ENCODE assay signal across 8 mouse cellular contexts in the genomic region with DNA sequence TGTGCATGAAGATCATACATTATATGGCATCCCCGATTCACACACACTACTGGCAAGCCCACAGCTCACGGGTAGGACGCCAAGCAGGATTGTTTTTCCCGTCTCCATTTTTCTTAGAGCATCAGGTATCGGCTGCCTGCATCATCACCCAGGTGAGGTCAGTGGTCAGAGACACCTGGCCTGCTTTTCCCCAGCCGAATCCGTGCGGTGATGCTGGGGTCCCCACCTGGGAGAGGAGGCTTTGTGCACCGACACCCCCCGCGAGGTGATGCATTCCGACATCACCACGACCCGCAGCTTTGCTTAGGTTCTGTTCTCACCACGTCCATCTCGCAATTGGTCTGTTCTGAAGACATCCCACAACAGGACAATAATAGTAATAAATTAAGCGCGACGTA. TPM values are rescaled to one million over a fixed set of nuclear protein-coding genes. Genes with fewer than 3 reads are reported as not detected.
DNase-seq lines count a peak whose midpoint lies in the region; ATAC-seq lines count a peak whose summit lies in the region.

No protein-coding gene starts in this region.

- ATAC-seq in heart, embryonic 12.5 days (ENCODE audit: insufficient number of reproducible peaks, low FRiP score) = no peak
- ATAC-seq in megakaryocyte-erythroid progenitor cell, adult 5-6 weeks (replicated peaks; ENCODE audit: low FRiP score, low TSS enrichment, poor library complexity, severe bottlenecking) = 0 out of 2 replicates have a peak, but pooled peaks have one; percentile 22
- no peak for ATAC-seq in erythroid progenitor cell, adult 5-6 weeks (replicated peaks; ENCODE audit: low FRiP score, poor library complexity, severe bottlenecking)

- H3K9ac ChIP-seq in heart, embryonic 12.5 days = peak overlapping the region; percentile 71

- H3K36me3 ChIP-seq in heart, embryonic 12.5 days = no peaks in the 10 kb centered on the region

- no peak for DNase-seq in heart, postnatal 10 days
- DNase-seq in urinary bladder, postnatal 25 days (ENCODE audit: low spot score) = peak; percentile 5
- DNase-seq in urinary bladder, postnatal 10 days (ENCODE audit: low spot score) = no peak
- DNase-seq in heart, postnatal 4 days = peak; percentile 9
- DNase-seq in adrenal gland, postnatal 14 days = no peak

- no peak overlapping the region for H3K27ac ChIP-seq in heart, embryonic 12.5 days (ENCODE audit: poor library complexity, severe bottlenecking)

- peak overlapping the region; percentile 70 for H3K4me3 ChIP-seq in heart, embryonic 12.5 days

- intact Hi-C loops in heart, postnatal 10 days (cut with DNase I) = no loop called here

- peak overlapping the region; percentile 97 for H3K4me2 ChIP-seq in heart, embryonic 12.5 days

- H3K27me3 ChIP-seq in heart, embryonic 12.5 days (replicated peaks) = peaks cover 17% of the 10 kb centered on the region

- H3K9me3 ChIP-seq in heart, embryonic 12.5 days (replicated peaks) = peaks cover under 1% of the 10 kb centered on the region; the same call in 1 of the 2 replicates

- 0 out of 2 replicates have a peak, but pooled peaks cover 3% of the 10 kb centered on the region for H3K4me1 ChIP-seq in heart, embryonic 12.5 days (replicated peaks)

- 5% methylated on average over 19 of the region's 19 CpGs for WGBS in heart, embryonic 12.5 days

RNA-seq across cellular contexts. Expression of a gene that starts 0.6 kb away (rescaled TPM):
- polyA plus RNA-seq in heart, embryonic 12.5 days (2016; fragmentation: Nextera tagmentation; extraction: Ambion mirVana) = 0.31 and 0.58 TPM in 2 replicates
- 1 to 10 TPM in 1 of 2 experiments, under 1 TPM in 1; 0.72 to 1.4 TPM for total RNA-seq in heart, postnatal 10 days (2021)
- total RNA-seq in heart, postnatal 4 days (2021) = 1 to 10 TPM; 1.0 to 1.4 TPM
- 1.2 and 2.4 TPM in 2 replicates for total RNA-seq in megakaryocyte-erythroid progenitor cell, adult 5-6 weeks (2014; fragmentation: Nextera tagmentation)
- 2.9 and 4.8 TPM in 2 replicates for total RNA-seq in megakaryocyte-erythroid progenitor cell, adult 5-6 weeks (2017)
- not detected in 2 replicates for total RNA-seq in erythroid progenitor cell, adult 5-6 weeks (2015; ENCODE audit: low replicate concordance)
- total RNA-seq in erythroid progenitor cell, adult 5-6 weeks (2017; ENCODE audit: low replicate concordance) = 3.6 TPM in 1 of 2 replicates, not detected in the other
- total RNA-seq in adrenal gland, postnatal 14 days (2021) = 1.7 and 2.1 TPM in 2 replicates

RNA-seq across cellular contexts. Expression of a gene that starts 55.6 kb away (rescaled TPM):
- polyA plus RNA-seq in heart, embryonic 12.5 days (2016; fragmentation: Nextera tagmentation; extraction: Ambion mirVana) = 6.2 and 6.5 TPM in 2 replicates
- 1 to 10 TPM; 7.4 to 9.3 TPM for total RNA-seq in heart, postnatal 10 days (2021)
- total RNA-seq in heart, postnatal 4 days (2021) = 10 to 100 TPM; 10.5 to 10.6 TPM
- total RNA-seq in megakaryocyte-erythroid progenitor cell, adult 5-6 weeks (2014; fragmentation: Nextera tagmentation) = 11.1 and 17.5 TPM in 2 replicates
- total RNA-seq in megakaryocyte-erythroid progenitor cell, adult 5-6 weeks (2017) = 15.7 and 19.0 TPM in 2 replicates
- 2.5 and 7.2 TPM in 2 replicates for total RNA-seq in erythroid progenitor cell, adult 5-6 weeks (2015; ENCODE audit: low replicate concordance)
- 3.0 and 6.0 TPM in 2 replicates for total RNA-seq in erythroid progenitor cell, adult 5-6 weeks (2017; ENCODE audit: low replicate concordance)
- 12.0 and 16.0 TPM in 2 replicates for total RNA-seq in adrenal gland, postnatal 14 days (2021)

RNA-seq across cellular contexts. Expression of a gene that starts 56.0 kb away (rescaled TPM):
- polyA plus RNA-seq in heart, embryonic 12.5 days (2016; fragmentation: Nextera tagmentation; extraction: Ambion mirVana) = 27.9 and 33.1 TPM in 2 replicates
- total RNA-seq in heart, postnatal 10 days (2021) = 10 to 100 TPM; 11.2 to 11.9 TPM
- 10 to 100 TPM; 12.3 to 15.5 TPM for total RNA-seq in heart, postnatal 4 days (2021)
- total RNA-seq in megakaryocyte-erythroid progenitor cell, adult 5-6 weeks (2014; fragmentation: Nextera tagmentation) = 77.4 and 91.1 TPM in 2 replicates
- total RNA-seq in megakaryocyte-erythroid progenitor cell, adult 5-6 weeks (2017) = 138 and 179 TPM in 2 replicates
- 7.6 and 14.3 TPM in 2 replicates for total RNA-seq in erythroid progenitor cell, adult 5-6 weeks (2015; ENCODE audit: low replicate concordance)
- 8.5 and 14.1 TPM in 2 replicates for total RNA-seq in erythroid progenitor cell, adult 5-6 weeks (2017; ENCODE audit: low replicate concordance)
- total RNA-seq in adrenal gland, postnatal 14 days (2021) = 18.5 and 25.7 TPM in 2 replicates

Comparison
In these comparisons a context has a peak if more than half of its experiments do, and no peak if none do; other contexts are left out.
1. DNase-seq: peak in urinary bladder, postnatal 25 days (single experiment) and heart, postnatal 4 days (single experiment); none in heart, postnatal 10 days (0 of 2), urinary bladder, postnatal 10 days (single experiment) and adrenal gland, postnatal 14 days (single experiment).